Mouse (Mus musculus) heart, embryonic 11.5 days (tissue): Measurements from ENCODE around the gene Sde2. TPM values are rescaled to one million over a fixed set of nuclear protein-coding genes. Genes with fewer than 3 reads are reported as not detected.

ENCODE experiments used
- ATAC-seq: fragments of 200-750 bp; cut with Nextera tagmentation; replicated peaks from 2 replicates; pipeline ENCODE4 v1.8.0; 2017; ENCODE audit warnings: moderate library complexity; ENCODE audit not compliant: insufficient number of reproducible peaks, low FRiP score, low TSS enrichment
- H3K27ac ChIP-seq: fragments of 300-500 bp; sonication (generic); 2 replicates; pipeline ENCODE4 v1.5.1; 2014; ENCODE audit warnings: mild to moderate bottlenecking, low read depth, low read length
- H3K27me3 ChIP-seq: fragments of 300-500 bp; sonication (generic); 2 replicates; pipeline ENCODE4 v1.6.1; 2014; ENCODE audit warnings: mild to moderate bottlenecking, low read length, mixed read lengths; ENCODE audit not compliant: control insufficient read depth, insufficient read depth
- H3K36me3 ChIP-seq: fragments of 300-500 bp; sonication (generic); 2 replicates; pipeline ENCODE4 v1.6.1; 2014; ENCODE audit warnings: mild to moderate bottlenecking, low read length, moderate library complexity, mixed read lengths; ENCODE audit not compliant: control insufficient read depth, insufficient read depth
- H3K4me1 ChIP-seq: fragments of 300-500 bp; sonication (generic); 2 replicates; pipeline ENCODE4 v1.6.1; 2014; ENCODE audit warnings: low read length; ENCODE audit not compliant: control insufficient read depth, insufficient read depth
- H3K4me2 ChIP-seq: fragments of 300-500 bp; sonication (generic); 2 replicates; pipeline ENCODE4 v1.6.1; 2014; ENCODE audit warnings: mild to moderate bottlenecking, moderate library complexity
- H3K4me3 ChIP-seq: fragments of 300-500 bp; sonication (generic); 2 replicates; pipeline ENCODE4 v1.5.1; 2014; ENCODE audit warnings: low read depth, low read length
- H3K9ac ChIP-seq: fragments of 300-500 bp; sonication (generic); 2 replicates; pipeline ENCODE4 v1.6.1; 2014; ENCODE audit warnings: mild to moderate bottlenecking, low read depth, low read length, moderate library complexity
- H3K9me3 ChIP-seq: fragments of 300-500 bp; sonication (generic); replicated peaks from 2 replicates; pipeline ENCODE4 v1.6.1; 2016; ENCODE audit warnings: low read length; ENCODE audit not compliant: control insufficient read depth
- WGBS: fragments of 180-500 bp; shearing (Covaris S2); extraction: QIAGEN DNeasy Blood & Tissue Kit; methylation state at CpG from one replicate; pipeline ENCODE4 v1.1.7; 2014; ENCODE audit not compliant: insufficient replicate concordance; 5-methylcytosine and 5-hydroxymethylcytosine counted together
- polyA plus RNA-seq: library from polyadenylated mRNA; unstranded; fragments of >200 nt; fragmentation: Nextera tagmentation; extraction: Ambion mirVana; gene quantifications from 2 replicates; pipeline ENCODE4 v1.2.1, GENCODE M21; 2014

Sde2 gene
- 24.1 and 32.7 TPM in 2 replicates for polyA plus RNA-seq

GRCm38 (mm10) chr1:180850316-180851270, at the start of gene Sde2:
Gene Sde2 (plus strand): TSS chr1:180851127.
- H3K4me2 ChIP-seq: peak within 1 kb of the TSS; percentile 81
- H3K9me3 ChIP-seq: no peaks in the 10 kb centered on the region
- H3K27me3 ChIP-seq: no peaks in the 10 kb centered on the region
- peak; percentile 99 for ATAC-seq
- H3K27ac ChIP-seq: peak within 1 kb of the TSS; percentile 100
- peak within 1 kb of the TSS; percentile 82 for H3K9ac ChIP-seq
- under 1% methylated on average over 75 of the region's 77 CpGs for WGBS
- peak within 1 kb of the TSS; percentile 64 for H3K4me3 ChIP-seq
- H3K4me1 ChIP-seq: peaks cover 30% of the 10 kb centered on the region
- no peaks in the 10 kb centered on the region for H3K36me3 ChIP-seq

GRCm38 (mm10) chr1:180801466-180801994, 49.4 kb upstream of the Sde2 start:
- no peak overlapping the region for H3K27ac ChIP-seq
- peaks cover 37% of the 10 kb centered on the region for H3K36me3 ChIP-seq
- no peaks in the 10 kb centered on the region for H3K4me1 ChIP-seq
- ATAC-seq: no peak
- H3K4me2 ChIP-seq: no peak overlapping the region
- peaks cover 4% of the 10 kb centered on the region; the same call in 1 of the 2 replicates for H3K9me3 ChIP-seq
- H3K27me3 ChIP-seq: no peaks in the 10 kb centered on the region
- no peak overlapping the region for H3K9ac ChIP-seq
- 64% methylated on average over 3 of the region's 3 CpGs for WGBS
- H3K4me3 ChIP-seq: no peak overlapping the region

- H3K4me2 ChIP-seq: no peak overlapping the region
- no peaks in the 10 kb centered on the region for H3K4me1 ChIP-seq
- no peak overlapping the region for H3K4me3 ChIP-seq
- no peak overlapping the region for H3K9ac ChIP-seq
- peaks cover 48% of the 10 kb centered on the region for H3K36me3 ChIP-seq
- 96% methylated on average over 6 of the region's 6 CpGs for WGBS
- ATAC-seq: no peak
- H3K27me3 ChIP-seq: no peaks in the 10 kb centered on the region
- no peak overlapping the region for H3K27ac ChIP-seq
- H3K9me3 ChIP-seq: no peaks in the 10 kb centered on the region
These were observed 47.0 kb upstream of the Sde2 start for GRCm38 (mm10) chr1:180803881-180804280.

- Histone ChIP-seq H3K9me3 (no peaks in the 10 kb centered on the region), H3K27ac (no peak overlapping the region), H3K4me1 (no peaks in the 10 kb centered on the region), H3K36me3 (peaks cover 40% of the 10 kb centered on the region), H3K27me3 (no peaks in the 10 kb centered on the region), H3K4me3 (no peak overlapping the region), H3K9ac (no peak overlapping the region), H3K4me2 (no peak overlapping the region)
- WGBS: 86% methylated on average over 5 of the region's 5 CpGs
- no peak for ATAC-seq
These were observed 42.1 kb upstream of the Sde2 start for GRCm38 (mm10) chr1:180808831-180809230.

- no peak overlapping the region for H3K9ac ChIP-seq
- H3K4me3 ChIP-seq: peak overlapping the region; percentile 94
- peaks cover 22% of the 10 kb centered on the region for H3K36me3 ChIP-seq
- peak overlapping the region; percentile 61 for H3K4me2 ChIP-seq
- WGBS: 77% methylated on average over 7 of the region's 7 CpGs
- no peak for ATAC-seq
- H3K4me1 ChIP-seq: 0 out of 2 replicates have a peak, but pooled peaks cover 6% of the 10 kb centered on the region
- H3K27me3 ChIP-seq: no peaks in the 10 kb centered on the region
- no peaks in the 10 kb centered on the region for H3K9me3 ChIP-seq
- no peak overlapping the region for H3K27ac ChIP-seq
These were observed 40.0 kb upstream of the Sde2 start for GRCm38 (mm10) chr1:180810976-180811375.

GRCm38 (mm10) chr1:180811596-180812462, 39.1 kb upstream of the Sde2 start:
- H3K27ac ChIP-seq: peak overlapping the region; percentile 99
- peak overlapping the region; percentile 94 for H3K4me3 ChIP-seq
- no peaks in the 10 kb centered on the region for H3K27me3 ChIP-seq
- H3K9ac ChIP-seq: peak overlapping the region; percentile 96
- 4% methylated on average over 27 of the region's 27 CpGs for WGBS
- ATAC-seq: no peak
- H3K4me2 ChIP-seq: peak overlapping the region; percentile 61
- H3K9me3 ChIP-seq: no peaks in the 10 kb centered on the region
- 0 out of 2 replicates have a peak, but pooled peaks cover 6% of the 10 kb centered on the region for H3K4me1 ChIP-seq
- peaks cover 15% of the 10 kb centered on the region for H3K36me3 ChIP-seq

- Histone ChIP-seq H3K27ac (peak overlapping the region; percentile 99), H3K4me2 (peak overlapping the region; percentile 61), H3K36me3 (peaks cover 8% of the 10 kb centered on the region; the same call in 1 of the 2 replicates), H3K4me1 (peaks cover 7% of the 10 kb centered on the region), H3K27me3 (no peaks in the 10 kb centered on the region), H3K9ac (peak overlapping the region; percentile 96), H3K9me3 (no peaks in the 10 kb centered on the region), H3K4me3 (peak overlapping the region; percentile 94)
- peak; percentile 19; the same call in 1 of the 2 replicates for ATAC-seq
- under 1% methylated on average over 71 of the region's 71 CpGs for WGBS
These were observed 38.2 kb upstream of the Sde2 start for GRCm38 (mm10) chr1:180812463-180813408.
